Mouse (Mus musculus) liver, postnatal 0 days (tissue): ENCODE results near the gene Alkal2. TPM values are rescaled to one million over a fixed set of nuclear protein-coding genes. Genes with fewer than 3 reads are reported as not detected.
A peak's percentile ranks its signal among the peaks of the same experiment; 100 is the strongest.

Source experiments
- ATAC-seq: fragments of 200-750 bp; cut with Nextera tagmentation; 2 replicates; pipeline ENCODE4 v1.8.0; 2017; ENCODE audit warnings: mild to moderate bottlenecking, moderate library complexity
- DNase-seq: peaks from one replicate; pipeline ENCODE4 v3.0.0-alpha.2; 2016
- H3K27ac ChIP-seq: fragments of 300-500 bp; sonication (generic); 2 replicates; pipeline ENCODE4 v1.5.1; 2014; ENCODE audit warnings: antibody characterized with exemption, moderate library complexity, mild to moderate bottlenecking, low read depth
- H3K27me3 ChIP-seq: fragments of 300-500 bp; sonication (generic); 2 replicates; pipeline ENCODE4 v1.6.1; 2014; ENCODE audit warnings: low read length, control low read depth, mixed read lengths; ENCODE audit not compliant: insufficient read depth
- H3K36me3 ChIP-seq: fragments of 300-500 bp; sonication (generic); replicated peaks from 2 replicates; pipeline ENCODE4 v1.6.1; 2014; ENCODE audit warnings: mild to moderate bottlenecking, control low read depth, low read length, moderate library complexity, mixed read lengths; ENCODE audit not compliant: insufficient read depth
- H3K4me1 ChIP-seq: fragments of 300-500 bp; sonication (generic); 2 replicates; pipeline ENCODE4 v1.6.1; 2014; ENCODE audit warnings: antibody characterized with exemption, mild to moderate bottlenecking, control low read depth; ENCODE audit not compliant: insufficient read depth
- H3K4me2 ChIP-seq: fragments of 300-500 bp; sonication (generic); 2 replicates; pipeline ENCODE4 v1.6.1; 2014; ENCODE audit warnings: low read depth, mild to moderate bottlenecking, low read length, moderate library complexity, mixed read lengths
- H3K4me3 ChIP-seq: fragments of 300-500 bp; sonication (generic); 2 replicates; pipeline ENCODE4 v1.5.1; 2014; ENCODE audit warnings: low read depth, low read length
- H3K9ac ChIP-seq: fragments of 300-500 bp; sonication (generic); replicated peaks from 2 replicates; pipeline ENCODE4 v1.6.1; 2014; ENCODE audit warnings: mild to moderate bottlenecking, moderate library complexity
- H3K9me3 ChIP-seq: fragments of 300-500 bp; sonication (generic); 2 replicates; pipeline ENCODE4 v1.6.1; 2016; ENCODE audit warnings: mild to moderate bottlenecking, control low read depth, low read length, mixed read lengths
- CTCF ChIP-seq: sonication (generic); IDR thresholded peaks from 2 replicates; pipeline ENCODE4 v1.5.1; 2016; ENCODE audit warnings: antibody characterized with exemption, low read depth
- EP300 ChIP-seq: IDR thresholded peaks from 2 replicates; pipeline ENCODE4 v1.6.1; 2016; ENCODE audit warnings: antibody characterized with exemption, low read depth, mild to moderate bottlenecking
- WGBS: fragments of 180-500 bp; shearing (Covaris S2); extraction: QIAGEN DNeasy Blood & Tissue Kit; methylation state at CpG from one replicate; pipeline ENCODE4 v1.1.7; 2014; ENCODE audit not compliant: insufficient replicate concordance; 5-methylcytosine and 5-hydroxymethylcytosine counted together
- polyA plus RNA-seq: library from polyadenylated mRNA; unstranded; fragments of >200 nt; fragmentation: Nextera tagmentation; extraction: Ambion mirVana; gene quantifications from 2 replicates; pipeline ENCODE4 v1.2.1, GENCODE M21; 2015

Gene Alkal2
- polyA plus RNA-seq, 1 experiment from 2014 or later: not detected

- Histone ChIP-seq H3K9me3 (no peaks in the 10 kb centered on the region), H3K27ac (no peak overlapping the region), H3K4me2 (no peak overlapping the region), H3K27me3 (no peaks in the 10 kb centered on the region), H3K4me3 (no peak overlapping the region), H3K9ac (no peak overlapping the region), H3K36me3 (no peaks in the 10 kb centered on the region; the same call in 1 of the 2 replicates), H3K4me1 (peaks cover 3% of the 10 kb centered on the region; the same call in 1 of the 2 replicates)
- 89% methylated on average over 2 of the region's 2 CpGs for WGBS
- ATAC-seq (no peak), DNase-seq (no peak)
- TF ChIP-seq CTCF (no peak), EP300 (no peak)
These were observed 49.2 kb downstream of the Alkal2 start for GRCm38 (mm10) chr12:30933299-30933698.

GRCm38 (mm10) chr12:30936899-30937298 is 52.8 kb downstream of the Alkal2 start:
- Histone ChIP-seq H3K27ac (peak overlapping the region; percentile 72), H3K4me3 (no peak overlapping the region), H3K4me1 (peaks cover 3% of the 10 kb centered on the region; the same call in 1 of the 2 replicates), H3K9me3 (no peaks in the 10 kb centered on the region), H3K4me2 (no peak overlapping the region), H3K27me3 (no peaks in the 10 kb centered on the region), H3K36me3 (no peaks in the 10 kb centered on the region; the same call in 1 of the 2 replicates), H3K9ac (no peak overlapping the region)
- peak; percentile 57 for TF ChIP-seq EP300
- TF ChIP-seq CTCF: no peak
- ATAC-seq (peak; percentile 99), DNase-seq (peak; percentile 37)
- 62% methylated on average over 2 of the region's 2 CpGs for WGBS

Other genes starting within 250 kb of the Alkal2 start
- gene Acp1, start 27.3 kb downstream of the Alkal2 start, polyA plus RNA-seq: 164 and 171 TPM in 2 replicates
- gene Sh3yl1, start 27.3 kb downstream of the Alkal2 start, polyA plus RNA-seq: 16.1 and 16.9 TPM in 2 replicates
- 6.9 and 7.2 TPM in 2 replicates for gene Fam110c, start 189.5 kb downstream of the Alkal2 start, polyA plus RNA-seq